16 mouse cellular contexts compared by ENCODE assay signal in genomic region chr4:97431239-97431638, GRCm38 (mm10).
"Had no signal": no experiment of that assay in that cellular context is flagged by ENCODE, and none has a peak within 500 bp of the region (broad histone marks: within the 10 kb centered on the region; RNA-seq: fewer than 3 reads in every experiment).

No protein-coding gene starts in this region.

- H3K4me2 ChIP-seq: liver, embryonic 13.5 days; neural tube, embryonic 13.5 days; stomach, embryonic 15.5 days had no signal

- H3K27ac ChIP-seq: kidney, postnatal 0 days; left cerebral cortex, adult 2 months; liver, embryonic 13.5 days; neural tube, embryonic 13.5 days; stomach, embryonic 15.5 days had no signal

- H3K4me3 ChIP-seq: left cerebral cortex, adult 2 months; liver, embryonic 13.5 days; myocyte; neural tube, embryonic 13.5 days; stomach, embryonic 15.5 days had no signal

- H3K4me1 ChIP-seq: liver, embryonic 13.5 days; neural tube, embryonic 13.5 days; stomach, embryonic 15.5 days had no signal

- H3K9me3 ChIP-seq: liver, embryonic 13.5 days; neural tube, embryonic 13.5 days; stomach, embryonic 15.5 days had no signal

- H3K36me3 ChIP-seq: liver, embryonic 13.5 days; neural tube, embryonic 13.5 days; stomach, embryonic 15.5 days had no signal

- DNase-seq: kidney, adult 2 months; kidney, postnatal 25 days; layer of hippocampus, postnatal 36 days; liver, embryonic 13.5 days; lung, adult 2 months; lung, postnatal 14 days; lung, postnatal 4 days; retina, postnatal 1 day; right cerebral cortex, postnatal 25 days; spleen, adult 18-20 months; thymus, postnatal 25 days had no signal

- H3K9ac ChIP-seq: liver, embryonic 13.5 days; neural tube, embryonic 13.5 days; stomach, embryonic 15.5 days had no signal

- H3K27me3 ChIP-seq: liver, embryonic 13.5 days; neural tube, embryonic 13.5 days; stomach, embryonic 15.5 days had no signal
